Mouse (Mus musculus): ENCODE results near the gene Notch2.

GRCm38 (mm10) chr3:98042955-98043456, 29.7 kb downstream of the Notch2 start:
- no peak for TF ChIP-seq POLR2A (IDR thresholded peaks at IDR 0.05; ENCODE audit: extremely low read depth, insufficient read depth, low read length)
- TF ChIP-seq CTCF (IDR thresholded peaks at IDR 0.05; ENCODE audit: extremely low read depth, insufficient read depth, low read length): no peak

All from cortical plate, adult 2 months (tissue).